Mouse (Mus musculus) limb, embryonic 12.5 days (tissue): Measurements from ENCODE around the gene Col6a1. TPM values are rescaled to one million over a fixed set of nuclear protein-coding genes. Genes with fewer than 3 reads are reported as not detected.

Source experiments
- ATAC-seq: fragments of 200-750 bp; cut with Nextera tagmentation; 2 replicates; pipeline ENCODE4 v1.8.0; 2017; ENCODE audit warnings: low read depth, moderate TSS enrichment; ENCODE audit not compliant: insufficient number of reproducible peaks, insufficient read depth, low FRiP score, low TSS enrichment
- H3K27ac ChIP-seq: fragments of 300-500 bp; sonication (generic); 2 replicates; pipeline ENCODE4 v1.5.1; 2016; ENCODE audit warnings: mild to moderate bottlenecking, moderate library complexity
- H3K27me3 ChIP-seq: fragments of 300-500 bp; sonication (generic); 2 replicates; pipeline ENCODE4 v1.6.1; 2016; ENCODE audit warnings: mild to moderate bottlenecking, moderate library complexity
- H3K36me3 ChIP-seq: fragments of 300-500 bp; sonication (generic); 2 replicates; pipeline ENCODE4 v1.6.1; 2016; ENCODE audit warnings: mild to moderate bottlenecking, moderate library complexity
- H3K4me1 ChIP-seq: fragments of 300-500 bp; sonication (generic); replicated peaks from 2 replicates; pipeline ENCODE4 v1.6.1; 2016
- H3K4me2 ChIP-seq: fragments of 300-500 bp; sonication (generic); 2 replicates; pipeline ENCODE4 v1.6.1; 2016; ENCODE audit warnings: mild to moderate bottlenecking, moderate library complexity
- H3K4me3 ChIP-seq: fragments of 300-500 bp; sonication (generic); replicated peaks from 2 replicates; pipeline ENCODE4 v1.5.1; 2016; ENCODE audit warnings: mild to moderate bottlenecking
- H3K9ac ChIP-seq: fragments of 300-500 bp; sonication (generic); replicated peaks from 2 replicates; pipeline ENCODE4 v1.6.1; 2016; ENCODE audit warnings: mild to moderate bottlenecking, moderate library complexity
- H3K9me3 ChIP-seq: fragments of 300-500 bp; sonication (generic); 2 replicates; pipeline ENCODE4 v1.6.1; 2016; ENCODE audit warnings: mild to moderate bottlenecking, moderate library complexity
- WGBS: fragments of 180-500 bp; shearing (Covaris S2); methylation state at CpG from one replicate; pipeline ENCODE4 v1.1.7; 2016; 5-methylcytosine and 5-hydroxymethylcytosine counted together
- polyA plus RNA-seq: library from polyadenylated mRNA; unstranded; fragments of >200 nt; fragmentation: Nextera tagmentation; extraction: Ambion mirVana; gene quantifications from 2 replicates; pipeline ENCODE4 v1.2.1, GENCODE M21; 2016

Col6a1 gene
- polyA plus RNA-seq, 1 experiment from 2014 or later = 40.1 TPM

- WGBS = 75% methylated on average over 7 of the region's 7 CpGs
- Histone ChIP-seq H3K4me2 (no peak overlapping the region), H3K27me3 (no peaks in the 10 kb centered on the region), H3K4me1 (peaks cover 8% of the 10 kb centered on the region), H3K36me3 (no peaks in the 10 kb centered on the region), H3K4me3 (no peak overlapping the region), H3K9me3 (no peaks in the 10 kb centered on the region), H3K9ac (no peak overlapping the region), H3K27ac (no peak overlapping the region)
- no peak for ATAC-seq
Observed at GRCm38 (mm10) chr10:76678122-76678521, 47.8 kb downstream of the Col6a1 start.

DNA sequence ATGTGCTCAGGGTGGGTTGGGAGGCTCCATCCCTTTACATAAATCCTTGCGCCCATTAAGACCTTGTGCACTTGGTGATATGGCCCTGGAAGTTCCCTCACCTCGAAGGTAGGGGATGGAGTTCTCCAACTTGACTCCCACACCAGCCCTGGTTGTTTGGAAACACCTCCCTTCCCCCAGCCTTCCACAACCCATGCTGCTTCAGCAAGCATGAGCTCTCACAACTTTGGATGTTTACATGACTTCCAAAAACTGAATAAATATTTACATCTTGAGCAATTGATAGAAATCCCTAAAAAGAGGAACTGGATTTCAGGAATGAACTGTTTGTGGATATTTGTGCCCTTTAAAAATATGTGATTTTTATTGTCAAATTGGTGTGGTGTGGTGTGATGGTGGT, 50.7 kb downstream of the Col6a1 start:
- no peaks in the 10 kb centered on the region for H3K27me3 ChIP-seq
- no peaks in the 10 kb centered on the region for H3K36me3 ChIP-seq
- no peaks in the 10 kb centered on the region for H3K9me3 ChIP-seq
- ATAC-seq = no peak
- peaks cover 7% of the 10 kb centered on the region for H3K4me1 ChIP-seq
- no peak overlapping the region for H3K4me3 ChIP-seq
- H3K27ac ChIP-seq = no peak overlapping the region
- no peak overlapping the region for H3K4me2 ChIP-seq
- WGBS = 77% methylated on average over 2 of the region's 2 CpGs
- no peak overlapping the region for H3K9ac ChIP-seq

- Histone ChIP-seq H3K9me3 (no peaks in the 10 kb centered on the region), H3K4me2 (no peak overlapping the region), H3K9ac (no peak overlapping the region), H3K4me1 (peaks cover 7% of the 10 kb centered on the region), H3K27ac (no peak overlapping the region), H3K27me3 (no peaks in the 10 kb centered on the region), H3K4me3 (no peak overlapping the region), H3K36me3 (no peaks in the 10 kb centered on the region)
- ATAC-seq = no peak
- 81% methylated on average over 6 of the region's 6 CpGs for WGBS
Observed at GRCm38 (mm10) chr10:76674581-76674980, 51.4 kb downstream of the Col6a1 start.

GRCm38 (mm10) chr10:76671939-76672338, 54.0 kb downstream of the Col6a1 start:
- no peak overlapping the region for H3K4me3 ChIP-seq
- H3K4me2 ChIP-seq = no peak overlapping the region
- 55% methylated on average over 9 of the region's 9 CpGs for WGBS
- no peak overlapping the region for H3K9ac ChIP-seq
- H3K4me1 ChIP-seq = peaks cover 7% of the 10 kb centered on the region
- peak; percentile 82 for ATAC-seq
- H3K27ac ChIP-seq = peak overlapping the region; percentile 87
- H3K36me3 ChIP-seq = no peaks in the 10 kb centered on the region
- no peaks in the 10 kb centered on the region for H3K27me3 ChIP-seq
- H3K9me3 ChIP-seq = peaks cover 5% of the 10 kb centered on the region; the same call in 1 of the 2 replicates

DNA sequence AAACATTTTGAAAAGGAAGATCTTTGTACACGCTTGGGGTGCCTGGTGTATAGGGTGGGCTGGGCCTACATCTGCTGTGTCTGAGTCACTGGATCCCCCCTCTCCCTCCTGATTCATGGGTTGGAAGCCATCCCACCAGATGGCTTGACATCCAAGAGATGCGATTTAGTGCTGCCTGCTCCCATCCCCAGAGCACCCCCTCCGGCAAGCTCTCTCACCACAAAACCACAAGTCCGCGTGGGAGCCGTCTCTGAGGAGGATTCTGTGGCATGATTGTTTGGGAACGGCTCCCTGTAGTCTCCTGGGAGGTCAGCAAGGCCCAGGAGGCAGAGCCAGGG, 57.1 kb downstream of the Col6a1 start:
- Histone ChIP-seq H3K27me3 (no peaks in the 10 kb centered on the region), H3K4me2 (no peak overlapping the region), H3K4me1 (peaks cover 7% of the 10 kb centered on the region), H3K27ac (no peak overlapping the region), H3K9me3 (peaks cover 19% of the 10 kb centered on the region; the same call in 1 of the 2 replicates), H3K9ac (no peak overlapping the region), H3K36me3 (no peaks in the 10 kb centered on the region), H3K4me3 (no peak overlapping the region)
- ATAC-seq = no peak
- 69% methylated on average over 7 of the region's 7 CpGs for WGBS

- H3K27me3 ChIP-seq = no peaks in the 10 kb centered on the region
- H3K27ac ChIP-seq = no peak overlapping the region
- ATAC-seq = no peak
- H3K4me3 ChIP-seq = no peak overlapping the region
- H3K9me3 ChIP-seq = peaks cover 19% of the 10 kb centered on the region; the same call in 1 of the 2 replicates
- no peaks in the 10 kb centered on the region for H3K36me3 ChIP-seq
- peaks cover 7% of the 10 kb centered on the region for H3K4me1 ChIP-seq
- WGBS = 87% methylated on average over 4 of the region's 4 CpGs
- no peak overlapping the region for H3K9ac ChIP-seq
- no peak overlapping the region for H3K4me2 ChIP-seq
Observed at GRCm38 (mm10) chr10:76668261-76668946, 57.6 kb downstream of the Col6a1 start.

DNA sequence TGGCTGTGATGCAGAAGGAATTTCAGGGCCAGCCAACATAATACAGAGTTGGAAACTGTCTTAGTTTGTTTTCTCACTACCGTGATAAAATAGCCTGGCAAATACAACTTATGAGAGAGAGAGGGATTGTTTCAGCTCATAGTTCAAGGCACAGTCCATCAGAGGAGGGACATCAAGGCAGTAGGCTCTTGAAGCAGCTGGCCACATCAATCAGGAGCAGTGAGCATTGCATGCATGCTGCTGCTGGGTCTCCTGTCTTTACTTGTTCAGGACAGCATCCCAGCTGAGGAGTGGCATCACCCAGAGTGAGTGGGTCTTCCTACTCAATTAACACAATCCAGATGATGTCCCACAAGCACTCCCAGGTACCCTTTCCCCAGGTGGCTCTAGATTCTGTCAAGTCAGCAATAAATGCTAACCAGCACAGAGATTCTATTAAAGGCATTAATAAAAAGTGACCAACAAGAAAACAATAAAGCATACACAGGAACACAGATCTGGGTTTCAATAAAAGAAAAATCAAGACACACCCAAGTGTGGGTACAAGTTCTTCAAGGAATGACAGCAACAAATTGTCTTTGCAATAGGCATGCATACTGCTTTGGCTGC, 58.7 kb downstream of the Col6a1 start:
- WGBS = 88% methylated on average over 1 of the region's 1 CpGs
- Histone ChIP-seq H3K27ac (no peak overlapping the region), H3K4me1 (peaks cover 7% of the 10 kb centered on the region), H3K27me3 (no peaks in the 10 kb centered on the region), H3K4me3 (no peak overlapping the region), H3K4me2 (no peak overlapping the region), H3K36me3 (no peaks in the 10 kb centered on the region), H3K9ac (no peak overlapping the region), H3K9me3 (peaks cover 19% of the 10 kb centered on the region; the same call in 1 of the 2 replicates)
- no peak for ATAC-seq

GRCm38 (mm10) chr10:76665551-76665950, 60.4 kb downstream of the Col6a1 start:
- H3K27me3 ChIP-seq = no peaks in the 10 kb centered on the region
- H3K36me3 ChIP-seq = no peaks in the 10 kb centered on the region
- H3K9me3 ChIP-seq = peaks cover 19% of the 10 kb centered on the region; the same call in 1 of the 2 replicates
- no peak overlapping the region for H3K4me2 ChIP-seq
- no peak overlapping the region for H3K27ac ChIP-seq
- no peaks in the 10 kb centered on the region for H3K4me1 ChIP-seq
- 89% methylated on average over 11 of the region's 11 CpGs for WGBS
- no peak for ATAC-seq
- H3K9ac ChIP-seq = no peak overlapping the region
- no peak overlapping the region for H3K4me3 ChIP-seq

GRCm38 (mm10) chr10:76664156-76665115, 61.5 kb downstream of the Col6a1 start:
- Histone ChIP-seq H3K27ac (no peak overlapping the region), H3K9me3 (peaks cover 19% of the 10 kb centered on the region; the same call in 1 of the 2 replicates), H3K36me3 (no peaks in the 10 kb centered on the region), H3K27me3 (no peaks in the 10 kb centered on the region), H3K4me3 (no peak overlapping the region), H3K9ac (no peak overlapping the region), H3K4me2 (no peak overlapping the region), H3K4me1 (no peaks in the 10 kb centered on the region)
- no peak for ATAC-seq
- 77% methylated on average over 20 of the region's 20 CpGs for WGBS
